Mouse (Mus musculus) limb, embryonic 14.5 days (tissue): Measurements from ENCODE around the gene Zwint. TPM values are rescaled to one million over a fixed set of nuclear protein-coding genes. Genes with fewer than 3 reads are reported as not detected.

Experiments
- ATAC-seq: fragments of 200-750 bp; cut with Nextera tagmentation; 2 replicates; pipeline ENCODE4 v1.8.0; 2017; ENCODE audit warnings: low read depth, moderate number of reproducible peaks, moderate TSS enrichment; ENCODE audit not compliant: low FRiP score
- DNase-seq: peaks from one replicate; pipeline ENCODE4 v3.0.0-alpha.2; 2015; ENCODE audit warnings: low spot score
- H3K27ac ChIP-seq: fragments of 300-500 bp; sonication (generic); replicated peaks from 2 replicates; pipeline ENCODE4 v1.5.1; 2014; ENCODE audit warnings: low read depth, mild to moderate bottlenecking, low read length, moderate library complexity, mixed read lengths
- H3K27me3 ChIP-seq: fragments of 300-500 bp; sonication (generic); 2 replicates; pipeline ENCODE4 v1.6.1; 2014; ENCODE audit warnings: low read length, mixed read lengths; ENCODE audit not compliant: control insufficient read depth, insufficient read depth
- H3K36me3 ChIP-seq: fragments of 300-500 bp; sonication (generic); 2 replicates; pipeline ENCODE4 v1.6.1; 2014; ENCODE audit warnings: mild to moderate bottlenecking, low read length, moderate library complexity, mixed read lengths; ENCODE audit not compliant: control insufficient read depth, insufficient read depth
- H3K4me1 ChIP-seq: fragments of 300-500 bp; sonication (generic); 2 replicates; pipeline ENCODE4 v1.6.1; 2014; ENCODE audit warnings: antibody characterized with exemption, low read length, mixed read lengths; ENCODE audit not compliant: control insufficient read depth, insufficient read depth
- H3K4me2 ChIP-seq: fragments of 300-500 bp; sonication (generic); replicated peaks from 2 replicates; pipeline ENCODE4 v1.6.1; 2014; ENCODE audit warnings: low read depth, mild to moderate bottlenecking, low read length, moderate library complexity; ENCODE audit not compliant: severe bottlenecking
- H3K4me3 ChIP-seq: fragments of 300-500 bp; sonication (generic); replicated peaks from 2 replicates; pipeline ENCODE4 v1.5.1; 2014; ENCODE audit warnings: low read length
- H3K9ac ChIP-seq: fragments of 300-500 bp; sonication (generic); 2 replicates; pipeline ENCODE4 v1.6.1; 2014; ENCODE audit warnings: mild to moderate bottlenecking, low read depth, low read length, moderate library complexity; ENCODE audit not compliant: severe bottlenecking
- H3K9me3 ChIP-seq: fragments of 300-500 bp; sonication (generic); 2 replicates; pipeline ENCODE4 v1.6.1; 2016; ENCODE audit warnings: low read length; ENCODE audit not compliant: control insufficient read depth
- POLR2A ChIP-seq: fragments of 200-500 bp; IDR thresholded peaks from 2 replicates; pipeline ENCODE4 v1.8.0; 2012; ENCODE audit warnings: inconsistent platforms, mild to moderate bottlenecking, moderate library complexity, borderline replicate concordance; ENCODE audit not compliant: insufficient read depth, insufficient read length; ENCODE audit errors: extremely low read depth
- WGBS: fragments of 180-500 bp; shearing (Covaris S2); extraction: QIAGEN DNeasy Blood & Tissue Kit; methylation state at CpG from one replicate; pipeline ENCODE4 v1.1.7; 2014; 5-methylcytosine and 5-hydroxymethylcytosine counted together
- polyA plus RNA-seq, 2 experiments: library from polyadenylated mRNA; depleted of rRNA in 1 of 2; stranded (reverse) in 1 of 2; unstranded in 1 of 2; fragments of >200 nt; fragmentation: Nextera tagmentation in 1 of 2; extraction: Ambion mirVana in 1 of 2; gene quantifications; 2 replicates each; pipeline versions ENCODE4 v1.2.1 to v1.2.3; 2012 to 2014

The Zwint gene
- polyA plus RNA-seq, 2 experiments, result 185 to 209 TPM

GRCm38 (mm10) chr10:72701092-72701491 lies 46.4 kb downstream of the Zwint start:
- no peak for TF ChIP-seq POLR2A
- Histone ChIP-seq H3K4me3 (no peak overlapping the region), H3K9ac (no peak overlapping the region), H3K36me3 (no peaks in the 10 kb centered on the region), H3K4me2 (no peak overlapping the region), H3K27ac (no peak overlapping the region), H3K9me3 (no peaks in the 10 kb centered on the region), H3K4me1 (no peaks in the 10 kb centered on the region), H3K27me3 (no peaks in the 10 kb centered on the region)
- 79% methylated on average over 5 of the region's 5 CpGs for WGBS
- DNase-seq (no peak), ATAC-seq (no peak)

GRCm38 (mm10) chr10:72713754-72714153 lies 59.1 kb downstream of the Zwint start:
- Histone ChIP-seq H3K9me3 (no peaks in the 10 kb centered on the region), H3K4me1 (no peaks in the 10 kb centered on the region), H3K36me3 (no peaks in the 10 kb centered on the region), H3K27ac (no peak overlapping the region), H3K4me3 (no peak overlapping the region), H3K9ac (no peak overlapping the region), H3K27me3 (no peaks in the 10 kb centered on the region), H3K4me2 (no peak overlapping the region)
- TF ChIP-seq POLR2A, result no peak
- ATAC-seq (no peak), DNase-seq (no peak)
- WGBS, result 77% methylated on average over 2 of the region's 2 CpGs
